ENCODE assay signal across 10 mouse cellular contexts in the genomic region with DNA sequence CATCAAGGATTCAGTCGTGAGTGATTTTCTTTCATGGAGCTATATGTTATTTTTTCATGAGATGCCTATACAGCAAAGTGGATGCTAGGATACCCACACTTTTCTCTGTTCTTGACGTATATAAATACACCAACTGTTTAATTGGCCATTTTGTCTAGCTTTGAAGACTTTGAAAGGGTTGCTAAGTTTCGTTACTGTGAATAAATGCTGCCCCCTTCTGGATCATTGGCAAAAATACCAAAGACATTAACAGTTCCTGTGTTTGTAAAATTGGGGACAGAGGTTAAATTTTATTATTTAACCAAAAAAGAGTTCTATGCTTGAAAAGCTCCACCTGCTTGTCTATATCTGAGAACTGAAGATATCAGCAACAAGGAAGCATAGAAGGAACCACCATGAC.
A peak's percentile ranks its signal among the peaks of the same experiment; 100 is the strongest.
DNase-seq lines count a peak whose midpoint lies in the region; ATAC-seq and TF ChIP-seq lines count a peak whose summit lies in the region.
"Had no signal": no experiment of that assay in that cellular context is flagged by ENCODE, and none has a peak within 500 bp of the region (broad histone marks: within the 10 kb centered on the region; RNA-seq: fewer than 3 reads in every experiment).

No protein-coding gene starts in this region.

- H3K4me3 ChIP-seq in layer of hippocampus, adult 2 months = no peak overlapping the region
- no peak overlapping the region for H3K4me3 ChIP-seq in thymus, adult 2 months (ENCODE audit: control insufficient read depth, insufficient read depth, low read length)
- H3K4me3 ChIP-seq: myocyte; stomach, embryonic 15.5 days had no signal

- 24% methylated on average over 3 of the region's 3 CpGs for WGBS in thymus, adult 2 months

- H3K4me1 ChIP-seq in thymus, adult 2 months (replicated peaks; ENCODE audit: control insufficient read depth, insufficient read depth, low read length) = no peaks in the 10 kb centered on the region
- H3K4me1 ChIP-seq: stomach, embryonic 15.5 days had no signal

- TF ChIP-seq CTCF in layer of hippocampus, adult 2 months (conservative IDR thresholded peaks at IDR 0.05) = peak; percentile 85
- TF ChIP-seq CTCF in thymus, adult 2 months (IDR thresholded peaks at IDR 0.05; ENCODE audit: borderline replicate concordance, control insufficient read depth, extremely low read depth, insufficient read depth, low read length, poor library complexity) = no peak

- no peaks in the 10 kb centered on the region for H3K36me3 ChIP-seq in thymus, adult 2 months (ENCODE audit: control insufficient read depth, insufficient read depth, low read length)
- H3K36me3 ChIP-seq: stomach, embryonic 15.5 days had no signal

- TF ChIP-seq POLR2A in thymus, adult 2 months (IDR thresholded peaks at IDR 0.05; ENCODE audit: control insufficient read depth, extremely low read depth, insufficient read depth, low read length, poor library complexity) = no peak

- ATAC-seq in monocyte, adult 5-6 weeks (replicated peaks; ENCODE audit: insufficient number of reproducible peaks, low FRiP score, low TSS enrichment, poor library complexity, severe bottlenecking) = no peak

- H3K27ac ChIP-seq in layer of hippocampus, adult 2 months = no peak overlapping the region
- H3K27ac ChIP-seq in thymus, adult 2 months (ENCODE audit: control insufficient read depth, insufficient read depth, low read length) = no peak overlapping the region
- H3K27ac ChIP-seq: stomach, embryonic 15.5 days had no signal

- peak; percentile 38 to 65 for DNase-seq in cerebellum, postnatal 10 days
- no peak for DNase-seq in cerebellum, postnatal 4 days (ENCODE audit: low spot score in 2 of 2)
- DNase-seq in layer of hippocampus, adult 2 months (ENCODE audit: low spot score in 2 of 2) = peak in 1 of 2 experiments; percentile 15
- DNase-seq in layer of hippocampus, postnatal 25 days (ENCODE audit: extremely low spot score in 1 of 2, low spot score in 1 of 2) = no peak
- peak; percentile 10 for DNase-seq in A20 (ENCODE audit: low read depth, low spot score)
- peak; percentile 80 for DNase-seq in embryo, embryonic 10.5 days (ENCODE audit: low spot score)
- no peak for DNase-seq in thymus, adult 2 months

- H3K27me3 ChIP-seq in thymus, adult 2 months (ENCODE audit: control insufficient read depth, insufficient read depth, low read length) = no peaks in the 10 kb centered on the region
- H3K27me3 ChIP-seq: stomach, embryonic 15.5 days had no signal

Comparison
In these comparisons a context has a peak if more than half of its experiments do, and no peak if none do; other contexts are left out.
1. DNase-seq: peak in cerebellum, postnatal 10 days (2 of 2), A20 (single experiment) and embryo, embryonic 10.5 days (single experiment); none in cerebellum, postnatal 4 days (0 of 2), layer of hippocampus, postnatal 25 days (0 of 2) and thymus, adult 2 months (single experiment).